Mouse (Mus musculus) stomach, postnatal 0 days (tissue): ENCODE results near the gene AW011738. TPM values are rescaled to one million over a fixed set of nuclear protein-coding genes. Genes with fewer than 3 reads are reported as not detected.

Source experiments
- ATAC-seq: fragments of 200-750 bp; cut with Nextera tagmentation; 2 replicates; pipeline ENCODE4 v1.8.0; 2017; ENCODE audit not compliant: low FRiP score, low TSS enrichment
- DNase-seq: peaks from one replicate; pipeline ENCODE4 v3.0.0-alpha.2; 2016; ENCODE audit warnings: low spot score
- H3K27ac ChIP-seq: fragments of 300-500 bp; sonication (generic); replicated peaks from 2 replicates; pipeline ENCODE4 v1.5.1; 2014; ENCODE audit warnings: mild to moderate bottlenecking, control low read depth
- H3K27me3 ChIP-seq: fragments of 300-500 bp; sonication (generic); 2 replicates; pipeline ENCODE4 v1.6.1; 2014; ENCODE audit warnings: low read length; ENCODE audit not compliant: control insufficient read depth, insufficient read depth
- H3K36me3 ChIP-seq: fragments of 300-500 bp; sonication (generic); 2 replicates; pipeline ENCODE4 v1.6.1; 2014; ENCODE audit warnings: low read length, mixed read lengths; ENCODE audit not compliant: control insufficient read depth, insufficient read depth
- H3K4me1 ChIP-seq: fragments of 300-500 bp; sonication (generic); replicated peaks from 2 replicates; pipeline ENCODE4 v1.6.1; 2014; ENCODE audit warnings: antibody characterized with exemption; ENCODE audit not compliant: control insufficient read depth, insufficient read depth
- H3K4me2 ChIP-seq: fragments of 300-500 bp; sonication (generic); replicated peaks from 2 replicates; pipeline ENCODE4 v1.6.1; 2014; ENCODE audit warnings: low read depth, mild to moderate bottlenecking, control low read depth, moderate library complexity
- H3K4me3 ChIP-seq: fragments of 300-500 bp; sonication (generic); 2 replicates; pipeline ENCODE4 v1.5.1; 2014; ENCODE audit warnings: low read depth, low read length, control low read depth
- H3K9ac ChIP-seq: fragments of 300-500 bp; sonication (generic); 2 replicates; pipeline ENCODE4 v1.6.1; 2014; ENCODE audit warnings: mild to moderate bottlenecking, low read length, control low read depth, mixed read lengths
- H3K9me3 ChIP-seq: fragments of 300-500 bp; sonication (generic); 2 replicates; pipeline ENCODE4 v1.6.1; 2016; ENCODE audit warnings: low read length; ENCODE audit not compliant: control insufficient read depth
- CTCF ChIP-seq: IDR thresholded peaks from 2 replicates; pipeline ENCODE4 v1.5.1; 2016; ENCODE audit warnings: antibody characterized with exemption, low read depth, mild to moderate bottlenecking, moderate library complexity
- EP300 ChIP-seq: optimal IDR thresholded peaks from 2 replicates; pipeline ENCODE3; 2016; ENCODE audit warnings: antibody characterized with exemption
- WGBS: fragments of 180-500 bp; shearing (Covaris S2); extraction: QIAGEN DNeasy Blood & Tissue Kit; methylation state at CpG from one replicate; pipeline ENCODE4 v1.1.7; 2014; 5-methylcytosine and 5-hydroxymethylcytosine counted together
- microRNA-seq: library from miRNA; unstranded; fragments of <30 nt; microRNA quantifications from one replicate; pipeline ENCODE4, GENCODE M21; 2016
- polyA plus RNA-seq: library from polyadenylated mRNA; unstranded; fragments of >200 nt; fragmentation: Nextera tagmentation; extraction: Ambion mirVana; gene quantifications from 2 replicates; pipeline ENCODE4 v1.2.1, GENCODE M21; 2015

AW011738 gene
- polyA plus RNA-seq, 1 experiment from 2014 or later: 1.2 TPM

- peak; percentile 59 for ATAC-seq
- Histone ChIP-seq H3K9me3 (no peaks in the 10 kb centered on the region), H3K36me3 (no peaks in the 10 kb centered on the region), H3K27me3 (peaks cover 6% of the 10 kb centered on the region; the same call in 1 of the 2 replicates), H3K9ac (no peak overlapping the region; the same call in 1 of the 2 replicates), H3K4me1 (no peaks in the 10 kb centered on the region), H3K4me2 (peak overlapping the region; percentile 17; the same call in 1 of the 2 replicates), H3K27ac (no peak overlapping the region), H3K4me3 (no peak overlapping the region; the same call in 1 of the 2 replicates)
- WGBS: 7% methylated on average over 25 of the region's 30 CpGs
- no peak for DNase-seq
- no peak for TF ChIP-seq CTCF
- no peak for TF ChIP-seq EP300
These were observed 51.4 kb downstream of the AW011738 start for GRCm38 (mm10) chr4:156254361-156255077.

Small RNA genes lying within 50 kb of the gene (microRNA-seq; reads per million reads assigned to microRNA genes)
- 1.9 reads per million for gene Mir7658

Other genes starting within 250 kb of the AW011738 start
- gene C1qtnf12, start 241.0 kb upstream of the AW011738 start, polyA plus RNA-seq: 48.5 and 59.1 TPM in 2 replicates
- gene B3galt6, start 210.7 kb upstream of the AW011738 start, polyA plus RNA-seq: 9.0 and 9.4 TPM in 2 replicates
- gene Sdf4, start 210.4 kb upstream of the AW011738 start, polyA plus RNA-seq: 129 and 137 TPM in 2 replicates
- gene Tnfrsf4, start 189.5 kb upstream of the AW011738 start, polyA plus RNA-seq: 0.21 and 0.48 TPM in 2 replicates
- gene Tnfrsf18, start 177.1 kb upstream of the AW011738 start, polyA plus RNA-seq: 2.2 and 3.3 TPM in 2 replicates
- gene Ttll10, start 143.9 kb upstream of the AW011738 start, polyA plus RNA-seq: 2.7 TPM in 2 replicates
- 4.9 and 5.4 TPM in 2 replicates for gene 9430015G10Rik, start 93.3 kb upstream of the AW011738 start, polyA plus RNA-seq
- 7.6 and 7.7 TPM in 2 replicates for gene Rnf223, start 72.8 kb upstream of the AW011738 start, polyA plus RNA-seq
- gene Agrn, start 5.8 kb upstream of the AW011738 start, polyA plus RNA-seq: 17.7 and 21.4 TPM in 2 replicates
- gene Isg15, start 2.5 kb upstream of the AW011738 start, polyA plus RNA-seq: 3.1 and 4.1 TPM in 2 replicates
- 4.0 and 4.6 TPM in 2 replicates for gene Perm1, start 12.6 kb downstream of the AW011738 start, polyA plus RNA-seq
- gene Plekhn1, start 31.6 kb downstream of the AW011738 start, polyA plus RNA-seq: 34.0 and 41.9 TPM in 2 replicates
- 30.2 and 30.6 TPM in 2 replicates for gene Noc2l, start 32.7 kb downstream of the AW011738 start, polyA plus RNA-seq
- gene Samd11, start 52.4 kb downstream of the AW011738 start, polyA plus RNA-seq: 0.08 and 0.18 TPM in 2 replicates
- gene Vmn2r-ps159, start 127.8 kb downstream of the AW011738 start, polyA plus RNA-seq: not detected in 2 replicates